Mouse (Mus musculus) heart, postnatal 0 days (tissue): ENCODE measurements at regions not wholly inside any gene's neighbourhood (a gene's known extent, or its start where the extent isn't known, plus 50 kb on each side); places are given as distances from the start of the nearest gene placed in this dataset.

Source experiments
- CTCF ChIP-seq: IDR thresholded peaks from 2 replicates; pipeline ENCODE4 v1.5.1; 2016; ENCODE audit warnings: antibody characterized with exemption, control low read depth, low read depth
- EP300 ChIP-seq: IDR thresholded peaks from 2 replicates; pipeline ENCODE4 v1.6.1; 2016; ENCODE audit warnings: antibody characterized with exemption, low read depth

GRCm38 (mm10) chr10:45871028-45871427 is 293.4 kb downstream of the Hace1 start:
- TF ChIP-seq CTCF = no peak
- no peak for TF ChIP-seq EP300
